Mouse (Mus musculus): ENCODE data around the gene Vmn1r196.
"Not testable (repeated sequence)": the region's sequence is repeated elsewhere in the genome, so short reads cannot be mapped to it uniquely, and the experiment has no call there.

Gene Vmn1r196

GRCm38 (mm10) chr13:22289620-22290019, at the start of gene Vmn1r196:
Gene Vmn1r196 (plus strand): TSS chr13:22289920.
- DNase-seq = no peak

GRCm38 (mm10) chr13:22243915-22244314, 45.8 kb upstream of the Vmn1r196 start, which contains the start of gene Vmn1r194:
Gene Vmn1r194 (plus strand): TSS chr13:22244215.
- DNase-seq = no peak

GRCm38 (mm10) chr13:22270222-22270621, 19.5 kb upstream of the Vmn1r196 start, which contains the start of gene Vmn1r195:
Gene Vmn1r195 (plus strand): TSS chr13:22270522.
- not testable (repeated sequence) for DNase-seq

GRCm38 (mm10) chr13:22271721-22272120, 18.0 kb upstream of the Vmn1r196 start:
- no peak for DNase-seq

- no peak for DNase-seq
Observed at GRCm38 (mm10) chr13:22284578-22284977, 5.1 kb upstream of the Vmn1r196 start.

GRCm38 (mm10) chr13:22308075-22308474, 18.4 kb downstream of the Vmn1r196 start:
- not testable (repeated sequence) for DNase-seq

- no peak for DNase-seq
Observed at GRCm38 (mm10) chr13:22315361-22315760, 25.6 kb downstream of the Vmn1r196 start.

GRCm38 (mm10) chr13:22317366-22317765, 27.6 kb downstream of the Vmn1r196 start:
- DNase-seq = no peak

GRCm38 (mm10) chr13:22320091-22320490, 30.4 kb downstream of the Vmn1r196 start:
- no peak for DNase-seq

GRCm38 (mm10) chr13:22324289-22324688, 34.6 kb downstream of the Vmn1r196 start, which contains the start of gene Vmn1r197:
Gene Vmn1r197 (plus strand): TSS chr13:22324589.
- no peak for DNase-seq

- no peak for DNase-seq
Observed at GRCm38 (mm10) chr13:22333269-22333668, 43.5 kb downstream of the Vmn1r196 start.

GRCm38 (mm10) chr13:22335565-22335964, 45.8 kb downstream of the Vmn1r196 start:
- no peak for DNase-seq
